Mouse (Mus musculus): Measurements from ENCODE around the gene Otud5. TPM values are rescaled to one million over a fixed set of nuclear protein-coding genes. Genes with fewer than 3 reads are reported as not detected.

Otud5 gene
- total and polyA plus RNA-seq, 2 experiments from 2014 or later, result 14.4 to 25.7 TPM

DNA sequence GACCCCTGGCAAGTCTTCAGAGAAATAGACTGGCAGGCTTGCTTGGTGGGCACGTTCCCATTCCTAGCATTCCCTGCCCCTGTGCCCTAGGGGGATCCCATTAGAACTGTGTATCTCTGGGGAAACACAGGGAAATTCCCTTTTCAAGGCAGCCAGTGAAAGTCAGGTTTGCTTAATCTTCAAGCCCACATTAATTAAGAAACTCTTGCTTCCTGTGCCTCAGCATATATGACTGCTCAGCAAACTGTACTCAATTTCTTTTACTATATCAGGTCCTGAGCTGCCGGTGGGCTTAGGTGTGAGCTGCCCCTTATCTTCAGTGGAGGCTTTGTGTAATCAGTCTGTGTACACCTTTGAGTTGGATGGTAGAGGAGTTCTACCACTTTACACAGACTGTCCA lies 24.6 kb downstream of the Otud5 start:
- H3K4me2 ChIP-seq (ENCODE audit: low read depth, low read length), result no peak overlapping the region
- H3K4me3 ChIP-seq (ENCODE audit: low read depth, low read length), result no peak overlapping the region
- no peak overlapping the region for H3K9ac ChIP-seq (replicated peaks; ENCODE audit: low read depth, low read length)
- DNase-seq (ENCODE audit: low spot score) (no peak), ATAC-seq (ENCODE audit: insufficient read depth, low read depth) (no peak)
- peaks cover 12% of the 10 kb centered on the region for H3K36me3 ChIP-seq (replicated peaks; ENCODE audit: control insufficient read depth, insufficient read depth, low read length)
- no peaks in the 10 kb centered on the region for H3K27me3 ChIP-seq (ENCODE audit: control insufficient read depth, insufficient read depth, low read length)
- 68% methylated on average over 2 of the region's 2 CpGs for WGBS
- no peak for TF ChIP-seq CTCF (IDR thresholded peaks at IDR 0.05; ENCODE audit: low read depth)
- no peak for TF ChIP-seq EP300 (IDR thresholded peaks at IDR 0.05; ENCODE audit: low read depth)
- H3K4me1 ChIP-seq (ENCODE audit: control insufficient read depth, insufficient read depth), result no peaks in the 10 kb centered on the region
- H3K27ac ChIP-seq (ENCODE audit: low read depth), result no peak overlapping the region
- no peaks in the 10 kb centered on the region for H3K9me3 ChIP-seq (replicated peaks; ENCODE audit: control insufficient read depth, low read length)

DNA sequence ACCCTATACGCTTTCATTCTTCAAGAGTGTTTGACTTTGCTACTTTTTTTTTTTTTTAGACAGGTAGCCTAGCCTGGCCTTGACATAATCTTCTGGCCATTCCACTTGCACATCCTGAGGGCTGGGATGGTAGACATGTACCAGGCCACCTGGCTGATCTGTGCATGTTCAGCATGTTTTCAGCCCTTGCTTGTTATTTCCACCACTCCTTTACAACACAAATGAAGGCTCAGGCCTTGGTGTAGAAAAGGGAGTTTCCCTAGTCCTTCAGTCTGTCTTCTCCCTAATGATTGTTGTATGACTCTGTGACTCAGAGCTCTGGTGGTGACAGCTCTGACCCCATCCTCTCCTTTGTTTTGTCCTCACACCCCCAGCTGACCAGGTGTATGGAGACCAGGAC lies 26.0 kb downstream of the Otud5 start:
- no peak overlapping the region for H3K9ac ChIP-seq (replicated peaks; ENCODE audit: low read depth, low read length)
- no peak overlapping the region for H3K4me2 ChIP-seq (ENCODE audit: low read depth, low read length)
- peaks cover 20% of the 10 kb centered on the region for H3K36me3 ChIP-seq (replicated peaks; ENCODE audit: control insufficient read depth, insufficient read depth, low read length)
- no peak overlapping the region for H3K4me3 ChIP-seq (ENCODE audit: low read depth, low read length)
- 93% methylated on average over 1 of the region's 1 CpGs for WGBS
- no peaks in the 10 kb centered on the region for H3K27me3 ChIP-seq (ENCODE audit: control insufficient read depth, insufficient read depth, low read length)
- no peaks in the 10 kb centered on the region for H3K9me3 ChIP-seq (replicated peaks; ENCODE audit: control insufficient read depth, low read length)
- no peaks in the 10 kb centered on the region for H3K4me1 ChIP-seq (ENCODE audit: control insufficient read depth, insufficient read depth)
- DNase-seq (ENCODE audit: low spot score), result no peak
- H3K27ac ChIP-seq (ENCODE audit: low read depth), result no peak overlapping the region
- no peak for ATAC-seq (ENCODE audit: insufficient read depth, low read depth)
- no peak for TF ChIP-seq CTCF (IDR thresholded peaks at IDR 0.05; ENCODE audit: low read depth)
- no peak for TF ChIP-seq EP300 (IDR thresholded peaks at IDR 0.05; ENCODE audit: low read depth)

DNA sequence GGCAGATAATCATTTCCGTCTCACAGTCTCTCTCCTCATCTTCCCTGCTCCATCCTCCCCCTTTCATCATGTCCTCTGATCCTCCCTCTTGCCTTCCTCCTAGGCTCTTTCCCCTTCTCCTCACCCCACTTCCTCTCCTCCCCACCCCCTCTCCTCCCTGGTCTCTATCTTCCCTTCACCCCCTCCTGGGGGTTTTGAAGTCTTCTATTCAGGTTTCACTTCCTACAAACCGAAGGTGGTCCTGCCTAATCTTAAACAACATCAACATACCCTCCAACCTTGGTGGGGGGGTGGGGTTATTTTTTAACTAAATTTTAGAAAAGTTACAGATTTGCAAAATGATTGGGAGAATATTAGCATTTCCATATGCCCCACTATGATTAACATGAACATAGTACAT lies 27.3 kb downstream of the Otud5 start:
- H3K4me3 ChIP-seq (ENCODE audit: low read depth, low read length), result no peak overlapping the region
- no peak for TF ChIP-seq CTCF (IDR thresholded peaks at IDR 0.05; ENCODE audit: low read depth)
- no peak for TF ChIP-seq EP300 (IDR thresholded peaks at IDR 0.05; ENCODE audit: low read depth)
- WGBS, result 54% methylated on average over 2 of the region's 2 CpGs
- no peaks in the 10 kb centered on the region for H3K27me3 ChIP-seq (ENCODE audit: control insufficient read depth, insufficient read depth, low read length)
- no peaks in the 10 kb centered on the region for H3K4me1 ChIP-seq (ENCODE audit: control insufficient read depth, insufficient read depth)
- H3K36me3 ChIP-seq (replicated peaks; ENCODE audit: control insufficient read depth, insufficient read depth, low read length), result peaks cover 21% of the 10 kb centered on the region
- no peak overlapping the region for H3K9ac ChIP-seq (replicated peaks; ENCODE audit: low read depth, low read length)
- no peak for DNase-seq (ENCODE audit: low spot score)
- ATAC-seq (ENCODE audit: insufficient read depth, low read depth), result no peak
- no peaks in the 10 kb centered on the region for H3K9me3 ChIP-seq (replicated peaks; ENCODE audit: control insufficient read depth, low read length)
- H3K4me2 ChIP-seq (ENCODE audit: low read depth, low read length), result no peak overlapping the region
- H3K27ac ChIP-seq (ENCODE audit: low read depth), result no peak overlapping the region

DNA sequence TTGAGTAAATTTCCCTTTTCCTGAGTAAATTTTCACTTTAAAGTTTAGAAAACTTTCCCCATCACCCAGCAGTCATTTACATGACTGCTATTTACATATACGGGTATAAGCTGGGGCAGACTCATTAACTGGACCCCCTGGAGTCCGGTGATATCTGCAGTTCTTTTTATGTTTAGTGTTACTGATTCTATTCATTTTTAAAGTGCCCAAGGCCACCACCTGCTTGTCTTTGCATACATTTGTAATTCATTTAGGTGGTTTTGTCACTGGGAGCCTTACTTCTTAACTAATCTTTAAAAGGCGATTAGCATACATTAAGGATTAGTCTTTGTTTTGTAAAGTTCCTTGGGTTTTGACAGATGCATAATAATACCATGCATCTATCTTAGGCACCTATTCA lies 28.7 kb downstream of the Otud5 start:
- TF ChIP-seq CTCF (IDR thresholded peaks at IDR 0.05; ENCODE audit: low read depth), result no peak
- H3K4me2 ChIP-seq (ENCODE audit: low read depth, low read length), result no peak overlapping the region
- 52% methylated on average over 3 of the region's 3 CpGs for WGBS

DNA sequence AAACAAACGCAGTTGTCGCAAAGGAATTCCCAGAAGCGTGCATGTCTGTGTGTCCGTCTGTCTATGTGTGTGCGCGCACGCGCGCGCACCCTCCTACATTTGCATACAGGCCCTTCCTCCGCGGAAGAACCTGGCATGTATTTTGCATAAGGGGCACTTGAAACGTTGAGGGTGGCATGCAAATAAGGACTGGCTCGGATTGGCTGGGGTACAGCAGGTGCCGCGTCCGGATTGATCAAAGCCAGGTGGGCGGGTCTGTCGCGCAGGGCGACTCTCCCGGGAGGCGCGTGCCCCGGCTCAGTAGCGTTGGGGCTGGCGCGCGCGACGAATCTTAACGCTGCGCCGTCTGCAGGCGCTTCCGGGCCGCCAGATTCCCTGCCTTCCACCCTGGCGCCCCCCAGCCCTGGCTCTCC lies 36.8 kb downstream of the Otud5 start, which contains the start of gene Pim2:
Gene Pim2 (plus strand): TSS at position 256 of the 413 bp plus-strand sequence.
- Histone ChIP-seq H3K4me1 (ENCODE audit: control insufficient read depth, insufficient read depth) (0 out of 2 replicates have a peak, but pooled peaks cover 5% of the 10 kb centered on the region), H3K27me3 (ENCODE audit: control insufficient read depth, insufficient read depth, low read length) (no peaks in the 10 kb centered on the region), H3K9ac (replicated peaks; ENCODE audit: low read depth, low read length) (peak within 1 kb of the TSS; percentile 33), H3K9me3 (replicated peaks; ENCODE audit: control insufficient read depth, low read length) (no peaks in the 10 kb centered on the region), H3K36me3 (replicated peaks; ENCODE audit: control insufficient read depth, insufficient read depth, low read length) (peaks cover 13% of the 10 kb centered on the region; the same call in 1 of the 2 replicates), H3K4me3 (ENCODE audit: low read depth, low read length) (peak within 1 kb of the TSS; percentile 50), H3K27ac (ENCODE audit: low read depth) (no peak within 1 kb of the TSS), H3K4me2 (ENCODE audit: low read depth, low read length) (peak within 1 kb of the TSS; percentile 85)
- DNase-seq (ENCODE audit: low spot score), result peak; percentile 71
- ATAC-seq (ENCODE audit: insufficient read depth, low read depth), result peak; percentile 92
- 12% methylated on average over 37 of the region's 38 CpGs for whole genome bisulfite sequencing
- no peak for TF ChIP-seq CTCF (IDR thresholded peaks at IDR 0.05; ENCODE audit: low read depth)

More for the DNA sequence above, 28.7 kb downstream of the Otud5 start:
- H3K9me3 ChIP-seq (replicated peaks; ENCODE audit: control insufficient read depth, low read length), result no peaks in the 10 kb centered on the region
- H3K9ac ChIP-seq (replicated peaks; ENCODE audit: low read depth, low read length), result no peak overlapping the region
- no peak for DNase-seq (ENCODE audit: low spot score)
- H3K4me3 ChIP-seq (ENCODE audit: low read depth, low read length), result no peak overlapping the region
- no peak for ATAC-seq (ENCODE audit: insufficient read depth, low read depth)
- no peaks in the 10 kb centered on the region for H3K4me1 ChIP-seq (ENCODE audit: control insufficient read depth, insufficient read depth)
- no peaks in the 10 kb centered on the region for H3K27me3 ChIP-seq (ENCODE audit: control insufficient read depth, insufficient read depth, low read length)
- peaks cover 33% of the 10 kb centered on the region for H3K36me3 ChIP-seq (replicated peaks; ENCODE audit: control insufficient read depth, insufficient read depth, low read length)
- no peak overlapping the region for H3K27ac ChIP-seq (ENCODE audit: low read depth)

DNA sequence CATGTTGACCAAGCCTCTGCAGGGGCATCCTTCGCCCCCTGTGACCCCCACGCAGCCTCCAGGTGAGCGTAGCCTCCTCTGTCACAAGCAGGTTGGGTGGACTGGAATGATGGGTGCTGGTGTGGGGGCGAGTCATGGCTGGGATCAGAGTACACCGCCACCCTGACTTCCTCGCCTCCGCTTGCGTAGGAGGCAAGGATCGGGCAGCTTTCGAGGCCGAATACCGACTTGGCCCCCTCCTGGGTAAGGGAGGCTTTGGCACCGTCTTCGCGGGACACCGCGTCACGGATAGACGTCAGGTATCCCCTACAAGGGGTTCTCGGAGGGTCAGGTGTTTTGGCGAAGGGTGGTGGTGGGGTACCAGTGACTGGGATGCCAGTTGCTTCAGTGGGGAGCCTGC lies 37.3 kb downstream of the Otud5 start:
- Histone ChIP-seq H3K9ac (replicated peaks; ENCODE audit: low read depth, low read length) (peak overlapping the region; percentile 33), H3K27me3 (ENCODE audit: control insufficient read depth, insufficient read depth, low read length) (no peaks in the 10 kb centered on the region), H3K4me3 (ENCODE audit: low read depth, low read length) (peak overlapping the region; percentile 50), H3K4me2 (ENCODE audit: low read depth, low read length) (peak overlapping the region; percentile 85), H3K27ac (ENCODE audit: low read depth) (no peak overlapping the region), H3K9me3 (replicated peaks; ENCODE audit: control insufficient read depth, low read length) (no peaks in the 10 kb centered on the region), H3K36me3 (replicated peaks; ENCODE audit: control insufficient read depth, insufficient read depth, low read length) (peaks cover 11% of the 10 kb centered on the region; the same call in 1 of the 2 replicates), H3K4me1 (ENCODE audit: control insufficient read depth, insufficient read depth) (0 out of 2 replicates have a peak, but pooled peaks cover 5% of the 10 kb centered on the region)
- ATAC-seq (ENCODE audit: insufficient read depth, low read depth) (peak; percentile 6; the same call in 1 of the 2 replicates), DNase-seq (ENCODE audit: low spot score) (no peak)
- 14% methylated on average over 21 of the region's 21 CpGs for WGBS
- TF ChIP-seq CTCF (IDR thresholded peaks at IDR 0.05; ENCODE audit: low read depth), result no peak
- TF ChIP-seq EP300 (IDR thresholded peaks at IDR 0.05; ENCODE audit: low read depth), result no peak
